ENCODE assay signal across 19 mouse cellular contexts in the genomic region with DNA sequence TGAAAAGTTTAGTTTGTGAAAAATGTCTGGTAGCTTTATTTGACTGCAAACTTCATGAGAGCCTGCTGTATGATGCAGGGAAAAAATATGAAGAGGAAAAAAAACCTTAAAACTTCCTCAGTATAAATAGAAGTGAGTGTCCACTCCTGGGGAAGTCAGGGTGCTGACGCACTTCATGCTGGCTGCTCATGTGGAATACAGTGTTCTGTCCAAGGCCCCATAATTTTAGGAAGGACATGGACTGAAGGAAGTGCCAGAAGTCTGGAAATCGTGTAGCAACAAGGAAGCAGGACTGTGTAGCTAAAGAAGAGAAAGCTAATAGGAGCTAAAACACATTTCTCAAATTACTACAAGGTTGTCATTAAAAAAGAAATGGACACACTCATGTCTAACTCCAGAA. TPM values are rescaled to one million over a fixed set of nuclear protein-coding genes. Genes with fewer than 3 reads are reported as not detected.
DNase-seq lines count a peak whose midpoint lies in the region; ATAC-seq and TF ChIP-seq lines count a peak whose summit lies in the region.
"Had no signal": no experiment of that assay in that cellular context is flagged by ENCODE, and none has a peak within 500 bp of the region (broad histone marks: within the 10 kb centered on the region; RNA-seq: fewer than 3 reads in every experiment).

No protein-coding gene starts in this region.

- intact Hi-C loops in heart, adult 2 months (cut with DNase I): loop anchor here (2.0 kb wide), 2 partner anchors 36 to 60 kb away; a partner anchor contains a TSS

- peaks cover 8% of the 10 kb centered on the region for H3K36me3 ChIP-seq in heart, adult 2 months (ENCODE audit: control insufficient read depth, insufficient read depth, low read length)
- H3K36me3 ChIP-seq in kidney, embryonic 15.5 days: no peaks in the 10 kb centered on the region
- H3K36me3 ChIP-seq: forebrain, embryonic 15.5 days had no signal

- H3K4me3 ChIP-seq in heart, adult 2 months: no peak overlapping the region
- H3K4me3 ChIP-seq in kidney, embryonic 15.5 days (replicated peaks): no peak overlapping the region
- H3K4me3 ChIP-seq: forebrain, embryonic 15.5 days; megakaryocyte, embryonic 14.5 days had no signal

- peak in 1 of 2 experiments; percentile 60 for DNase-seq in heart, adult 2 months
- DNase-seq in heart, postnatal 4 days: no peak
- DNase-seq in NIH3T3 (ENCODE audit: low read depth): peak; percentile 19
- DNase-seq in gastrocnemius, postnatal 25 days: peak; percentile 64
- no peak for DNase-seq in ovary, postnatal 14 days (ENCODE audit: low spot score)
- DNase-seq in spleen, postnatal 10 days (ENCODE audit: low spot score in 2 of 2): no peak
- DNase-seq: cerebellum, adult 9-10 months; embryo, embryonic 11 days; layer of hippocampus, postnatal 36 days; left cerebral cortex, postnatal 4 days; retina, postnatal 1 day; spleen, adult 18-20 months; thymus, adult 2 months had no signal

- peaks cover 8% of the 10 kb centered on the region for H3K4me1 ChIP-seq in heart, adult 2 months (ENCODE audit: control insufficient read depth, insufficient read depth, low read length)
- H3K4me1 ChIP-seq in kidney, embryonic 15.5 days: peaks cover 30% of the 10 kb centered on the region
- H3K4me1 ChIP-seq: forebrain, embryonic 15.5 days had no signal

- H3K9me3 ChIP-seq in kidney, embryonic 15.5 days (replicated peaks): no peaks in the 10 kb centered on the region
- H3K9me3 ChIP-seq: forebrain, embryonic 15.5 days; megakaryocyte, embryonic 14.5 days had no signal

- no peak overlapping the region for H3K9ac ChIP-seq in heart, adult 2 months (ENCODE audit: low read depth, low read length)
- H3K9ac ChIP-seq in kidney, embryonic 15.5 days: no peak overlapping the region
- H3K9ac ChIP-seq: forebrain, embryonic 15.5 days; hindbrain, embryonic 14.5 days; liver, embryonic 14.5 days had no signal

- H3K27ac ChIP-seq in heart, adult 2 months: peak overlapping the region; percentile 82
- H3K27ac ChIP-seq in kidney, embryonic 15.5 days: peak overlapping the region; percentile 39; the same call in 1 of the 2 replicates
- H3K27ac ChIP-seq: forebrain, embryonic 15.5 days; hindbrain, embryonic 14.5 days; liver, embryonic 14.5 days had no signal

- 14% methylated on average over 2 of the region's 2 CpGs for WGBS in heart, adult 2 months
- 33% methylated on average over 2 of the region's 2 CpGs for WGBS in kidney, embryonic 15.5 days

- no peak for TF ChIP-seq POLR2A in heart, adult 2 months (IDR thresholded peaks at IDR 0.05; ENCODE audit: insufficient read depth, low read depth, low read length)

- TF ChIP-seq EP300 in heart, adult 2 months (IDR thresholded peaks at IDR 0.05; ENCODE audit: insufficient read depth, low read depth, low read length): peak; percentile 54; the same call in 1 of the 2 replicates

- H3K79me2 ChIP-seq in heart, adult 2 months (replicated peaks; ENCODE audit: control insufficient read depth, insufficient read depth, low read length): no peaks in the 10 kb centered on the region

- no peaks in the 10 kb centered on the region for H3K27me3 ChIP-seq in heart, adult 2 months (ENCODE audit: control insufficient read depth, insufficient read depth, low read length)
- H3K27me3 ChIP-seq in kidney, embryonic 15.5 days: no peaks in the 10 kb centered on the region
- H3K27me3 ChIP-seq: forebrain, embryonic 15.5 days; megakaryocyte, embryonic 14.5 days had no signal

- ATAC-seq in kidney, embryonic 15.5 days (replicated peaks; ENCODE audit: low FRiP score): no peak
- ATAC-seq: activated CD4-positive, CD25-positive, alpha-beta regulatory T cell, adult 4 months; forebrain, embryonic 15.5 days had no signal

- H3K4me2 ChIP-seq in kidney, embryonic 15.5 days: no peak overlapping the region
- H3K4me2 ChIP-seq: forebrain, embryonic 15.5 days; hindbrain, embryonic 14.5 days had no signal

- TF ChIP-seq CTCF in heart, adult 2 months (IDR thresholded peaks at IDR 0.05): no peak

RNA-seq across cellular contexts. Expression of a gene that starts 59.4 kb away (rescaled TPM):
- 10 to 100 TPM; 64.6 to 72.3 TPM for total RNA-seq in heart, adult 2 months (2021)
- 18.0 and 23.9 TPM in 2 replicates for polyA plus RNA-seq in heart, adult 2 months (2012; rRNA removed)
- 10 to 100 TPM; 56.1 to 57.0 TPM for total RNA-seq in heart, postnatal 4 days (2021)
- total RNA-seq in gastrocnemius, postnatal 25 days (2021): 1 to 10 TPM; 3.0 to 4.3 TPM
- 10.5 and 12.0 TPM in 2 replicates for polyA plus RNA-seq in kidney, embryonic 15.5 days (2015; fragmentation: Nextera tagmentation; extraction: Ambion mirVana)

Comparison
In these comparisons a context has a peak if more than half of its experiments do, and no peak if none do; other contexts are left out.
1. DNase-seq: peak in NIH3T3 (single experiment) and gastrocnemius, postnatal 25 days (single experiment); none in heart, postnatal 4 days (single experiment), ovary, postnatal 14 days (single experiment) and spleen, postnatal 10 days (0 of 2).
2. RNA of a gene that starts 59.4 kb away (total RNA-seq): 64.6 to 72.3 TPM in heart, adult 2 months and 56.1 to 57.0 TPM in heart, postnatal 4 days; 3.0 to 4.3 TPM in gastrocnemius, postnatal 25 days; every median in the first group is over 10 times any median in the second.